In genomic region chr2:160645614-160646137, GRCm38 (mm10) we compare ENCODE assay signal across 8 mouse cellular contexts. TPM values are rescaled to one million over a fixed set of nuclear protein-coding genes. Genes with fewer than 3 reads are reported as not detected.
DNase-seq lines count a peak whose midpoint lies in the region; ATAC-seq lines count a peak whose summit lies in the region.

Gene Top1, plus strand, starts transcription at chr2:160645888.

- peak within 1 kb of the TSS; percentile 100 for H3K9ac ChIP-seq in lung, embryonic 16.5 days (ENCODE audit: low read length)

- no peaks in the 10 kb centered on the region for H3K27me3 ChIP-seq in lung, embryonic 16.5 days (ENCODE audit: control insufficient read depth, insufficient read depth, low read depth, low read length)

- H3K27ac ChIP-seq in lung, embryonic 16.5 days (ENCODE audit: low read length): peak within 1 kb of the TSS; percentile 98

- peak within 1 kb of the TSS; percentile 98 for H3K4me3 ChIP-seq in lung, embryonic 16.5 days (ENCODE audit: low read length)

- under 1% methylated on average over 46 of the region's 50 CpGs for WGBS in lung, embryonic 16.5 days

- H3K36me3 ChIP-seq in lung, embryonic 16.5 days (ENCODE audit: control insufficient read depth, insufficient read depth, low read length): no peaks in the 10 kb centered on the region

- H3K4me1 ChIP-seq in lung, embryonic 16.5 days (replicated peaks; ENCODE audit: control insufficient read depth, insufficient read depth, low read length): peaks cover 16% of the 10 kb centered on the region

- peak within 1 kb of the TSS; percentile 49 for H3K4me2 ChIP-seq in lung, embryonic 16.5 days (ENCODE audit: low read depth, low read length)

- ATAC-seq in hematopoietic stem cell, adult 5-6 weeks (replicated peaks in 1 of 2; ENCODE audit: insufficient read depth in 1 of 2, low FRiP score in 2 of 2, low TSS enrichment in 1 of 2, low read depth in 1 of 2, poor library complexity in 2 of 2, severe bottlenecking in 2 of 2): peak; percentile 96 to 99
- peak; percentile 99 for ATAC-seq in lung, embryonic 16.5 days (ENCODE audit: low read depth)

- peak; percentile 97 for DNase-seq in MEL-GATA-1-ER (ENCODE audit: extremely low read depth, low read depth)
- peak; percentile 99 for DNase-seq in cerebellum, adult 8-10 months
- DNase-seq in forelimb bud, embryonic 11.5 days (ENCODE audit: low read depth, low spot score): peak; percentile 100
- peak; percentile 95 for DNase-seq in layer of hippocampus, adult 9-10 months (ENCODE audit: low spot score)
- peak; percentile 99 for DNase-seq in ovary, postnatal 10 days (ENCODE audit: low spot score)
- DNase-seq in thymus, postnatal 10 days (ENCODE audit: low spot score in 2 of 2): peak; percentile 97 to 98

- H3K9me3 ChIP-seq in lung, embryonic 16.5 days (ENCODE audit: control insufficient read depth, low read length): no peaks in the 10 kb centered on the region

RNA-seq across cellular contexts. Expression of gene Top1, which starts in this region (rescaled TPM):
- 180 and 188 TPM in 2 replicates for total RNA-seq in hematopoietic stem cell, adult 5-6 weeks (2017)
- 66.4 and 72.5 TPM in 2 replicates for polyA plus RNA-seq in lung, embryonic 16.5 days (2015; fragmentation: Nextera tagmentation; extraction: Ambion mirVana)

Comparison
In these comparisons a context has a peak if more than half of its experiments do, and no peak if none do; other contexts are left out.
1. Peak in every context shown above with its lines: DNase-seq, ATAC-seq, H3K4me3 ChIP-seq and H3K27ac ChIP-seq.